Mouse (Mus musculus) intestine, embryonic 15.5 days (tissue): ENCODE measurements around the gene Svopl. TPM values are rescaled to one million over a fixed set of nuclear protein-coding genes. Genes with fewer than 3 reads are reported as not detected.
A peak's percentile ranks its signal among the peaks of the same experiment; 100 is the strongest.

Source experiments
- ATAC-seq: fragments of 200-750 bp; cut with Nextera tagmentation; 2 replicates; pipeline ENCODE4 v1.8.0; 2017; ENCODE audit warnings: moderate TSS enrichment, moderate library complexity
- H3K27ac ChIP-seq: fragments of 300-500 bp; sonication (generic); 2 replicates; pipeline ENCODE4 v1.5.1; 2015; ENCODE audit warnings: mild to moderate bottlenecking, inconsistent platforms
- H3K27me3 ChIP-seq: fragments of 300-500 bp; sonication (generic); replicated peaks from 2 replicates; pipeline ENCODE4 v1.6.1; 2015; ENCODE audit warnings: inconsistent platforms
- H3K36me3 ChIP-seq: fragments of 300-500 bp; sonication (generic); 2 replicates; pipeline ENCODE4 v1.6.1; 2015; ENCODE audit warnings: inconsistent platforms
- H3K4me1 ChIP-seq: fragments of 300-500 bp; sonication (generic); replicated peaks from 2 replicates; pipeline ENCODE4 v1.6.1; 2015; ENCODE audit warnings: inconsistent platforms
- H3K4me2 ChIP-seq: fragments of 300-500 bp; sonication (generic); replicated peaks from 2 replicates; pipeline ENCODE4 v1.6.1; 2015; ENCODE audit warnings: mild to moderate bottlenecking, inconsistent platforms
- H3K4me3 ChIP-seq: fragments of 300-500 bp; sonication (generic); replicated peaks from 2 replicates; pipeline ENCODE4 v1.5.1; 2015; ENCODE audit warnings: inconsistent platforms
- H3K9ac ChIP-seq: fragments of 300-500 bp; sonication (generic); 2 replicates; pipeline ENCODE4 v1.6.1; 2015; ENCODE audit warnings: inconsistent platforms
- H3K9me3 ChIP-seq: fragments of 300-500 bp; sonication (generic); 2 replicates; pipeline ENCODE4 v1.6.1; 2016; ENCODE audit warnings: inconsistent platforms
- WGBS: fragments of 180-500 bp; shearing (Covaris S2); methylation state at CpG from one replicate; pipeline ENCODE4 v1.1.7; 2015; 5-methylcytosine and 5-hydroxymethylcytosine counted together
- polyA plus RNA-seq: library from polyadenylated mRNA; unstranded; fragments of >200 nt; fragmentation: Nextera tagmentation; extraction: Ambion mirVana; gene quantifications from 2 replicates; pipeline ENCODE4 v1.2.1, GENCODE M21; 2015

Svopl gene
- polyA plus RNA-seq, 1 experiment from 2014 or later, result 0.30 TPM

- H3K9ac ChIP-seq, result no peak overlapping the region
- no peak overlapping the region for H3K27ac ChIP-seq
- WGBS, result 82% methylated on average over 3 of the region's 3 CpGs
- H3K4me1 ChIP-seq, result no peaks in the 10 kb centered on the region
- no peaks in the 10 kb centered on the region for H3K36me3 ChIP-seq
- H3K4me3 ChIP-seq, result no peak overlapping the region
- no peak for ATAC-seq
- no peaks in the 10 kb centered on the region for H3K9me3 ChIP-seq
- no peak overlapping the region for H3K4me2 ChIP-seq
- no peaks in the 10 kb centered on the region for H3K27me3 ChIP-seq
These were observed 18.3 kb upstream of the Svopl start for GRCm38 (mm10) chr6:38065122-38065500.

- Histone ChIP-seq H3K4me3 (no peak overlapping the region), H3K9me3 (no peaks in the 10 kb centered on the region), H3K4me2 (no peak overlapping the region), H3K9ac (no peak overlapping the region), H3K27ac (no peak overlapping the region), H3K4me1 (no peaks in the 10 kb centered on the region), H3K27me3 (no peaks in the 10 kb centered on the region), H3K36me3 (no peaks in the 10 kb centered on the region)
- no peak for ATAC-seq
- 81% methylated on average over 2 of the region's 2 CpGs for WGBS
These were observed 17.8 kb upstream of the Svopl start for GRCm38 (mm10) chr6:38064621-38065020.

- Histone ChIP-seq H3K27me3 (no peaks in the 10 kb centered on the region), H3K9me3 (no peaks in the 10 kb centered on the region), H3K36me3 (no peaks in the 10 kb centered on the region), H3K27ac (no peak overlapping the region), H3K9ac (no peak overlapping the region), H3K4me2 (no peak overlapping the region), H3K4me3 (no peak overlapping the region), H3K4me1 (no peaks in the 10 kb centered on the region)
- 61% methylated on average over 5 of the region's 5 CpGs for WGBS
- no peak for ATAC-seq
These were observed 12.0 kb upstream of the Svopl start for GRCm38 (mm10) chr6:38058805-38059204.

- Histone ChIP-seq H3K36me3 (no peaks in the 10 kb centered on the region), H3K27me3 (no peaks in the 10 kb centered on the region), H3K9ac (no peak overlapping the region), H3K4me1 (no peaks in the 10 kb centered on the region), H3K4me2 (no peak overlapping the region), H3K4me3 (no peak overlapping the region), H3K27ac (no peak overlapping the region), H3K9me3 (no peaks in the 10 kb centered on the region)
- 79% methylated on average over 15 of the region's 15 CpGs for WGBS
- ATAC-seq, result no peak
These were observed 8.9 kb upstream of the Svopl start for GRCm38 (mm10) chr6:38055471-38056330.

- H3K4me3 ChIP-seq, result no peak overlapping the region
- no peak for ATAC-seq
- no peaks in the 10 kb centered on the region for H3K36me3 ChIP-seq
- no peak overlapping the region for H3K9ac ChIP-seq
- no peaks in the 10 kb centered on the region for H3K4me1 ChIP-seq
- WGBS, result 88% methylated on average over 6 of the region's 6 CpGs
- no peaks in the 10 kb centered on the region for H3K9me3 ChIP-seq
- H3K27ac ChIP-seq, result no peak overlapping the region
- no peak overlapping the region for H3K4me2 ChIP-seq
- no peaks in the 10 kb centered on the region for H3K27me3 ChIP-seq
These were observed 2.8 kb upstream of the Svopl start for GRCm38 (mm10) chr6:38049601-38050000.

- H3K9ac ChIP-seq, result no peak overlapping the region
- no peaks in the 10 kb centered on the region for H3K4me1 ChIP-seq
- no peaks in the 10 kb centered on the region for H3K27me3 ChIP-seq
- H3K27ac ChIP-seq, result no peak overlapping the region
- no peak overlapping the region for H3K4me2 ChIP-seq
- 45% methylated on average over 6 of the region's 6 CpGs for WGBS
- no peaks in the 10 kb centered on the region for H3K9me3 ChIP-seq
- no peak for ATAC-seq
- H3K36me3 ChIP-seq, result no peaks in the 10 kb centered on the region
- no peak overlapping the region for H3K4me3 ChIP-seq
These were observed 2.2 kb upstream of the Svopl start for GRCm38 (mm10) chr6:38048800-38049561.

- Histone ChIP-seq H3K36me3 (no peaks in the 10 kb centered on the region), H3K9me3 (no peaks in the 10 kb centered on the region), H3K4me2 (no peak overlapping the region), H3K9ac (no peak overlapping the region), H3K4me3 (no peak overlapping the region), H3K27ac (no peak overlapping the region), H3K4me1 (no peaks in the 10 kb centered on the region), H3K27me3 (no peaks in the 10 kb centered on the region)
- 86% methylated on average over 4 of the region's 4 CpGs for WGBS
- ATAC-seq, result no peak
These were observed 1.2 kb upstream of the Svopl start for GRCm38 (mm10) chr6:38048003-38048402.

GRCm38 (mm10) chr6:38032801-38033566 is 13.8 kb downstream of the Svopl start:
- Histone ChIP-seq H3K9ac (no peak overlapping the region), H3K4me1 (peaks cover 4% of the 10 kb centered on the region; the same call in 1 of the 2 replicates), H3K27me3 (no peaks in the 10 kb centered on the region), H3K4me2 (no peak overlapping the region), H3K27ac (peak overlapping the region; percentile 17; the same call in 1 of the 2 replicates), H3K36me3 (no peaks in the 10 kb centered on the region), H3K4me3 (no peak overlapping the region), H3K9me3 (no peaks in the 10 kb centered on the region)
- WGBS, result 69% methylated on average over 5 of the region's 5 CpGs
- ATAC-seq, result no peak

GRCm38 (mm10) chr6:38031924-38032540 is 14.8 kb downstream of the Svopl start:
- H3K27me3 ChIP-seq, result no peaks in the 10 kb centered on the region
- H3K9me3 ChIP-seq, result no peaks in the 10 kb centered on the region
- H3K4me3 ChIP-seq, result no peak overlapping the region
- ATAC-seq, result no peak
- H3K27ac ChIP-seq, result 0 out of 2 replicates have a peak overlapping the region, but pooled peaks have one; percentile 32
- H3K4me1 ChIP-seq, result peaks cover 4% of the 10 kb centered on the region; the same call in 1 of the 2 replicates
- no peak overlapping the region for H3K9ac ChIP-seq
- H3K4me2 ChIP-seq, result no peak overlapping the region
- WGBS, result 39% methylated on average over 7 of the region's 7 CpGs
- H3K36me3 ChIP-seq, result no peaks in the 10 kb centered on the region

- Histone ChIP-seq H3K27ac (no peak overlapping the region), H3K27me3 (no peaks in the 10 kb centered on the region), H3K4me1 (peaks cover 4% of the 10 kb centered on the region; the same call in 1 of the 2 replicates), H3K4me2 (no peak overlapping the region), H3K9me3 (no peaks in the 10 kb centered on the region), H3K36me3 (no peaks in the 10 kb centered on the region), H3K4me3 (no peak overlapping the region), H3K9ac (no peak overlapping the region)
- ATAC-seq, result no peak
- 49% methylated on average over 2 of the region's 2 CpGs for WGBS
These were observed 18.6 kb downstream of the Svopl start for GRCm38 (mm10) chr6:38028205-38028604.

GRCm38 (mm10) chr6:38027771-38028170 is 19.0 kb downstream of the Svopl start:
- ATAC-seq, result no peak
- H3K9ac ChIP-seq, result no peak overlapping the region
- H3K27ac ChIP-seq, result no peak overlapping the region
- H3K4me3 ChIP-seq, result no peak overlapping the region
- H3K36me3 ChIP-seq, result no peaks in the 10 kb centered on the region
- 42% methylated on average over 1 of the region's 1 CpGs for WGBS
- peaks cover 4% of the 10 kb centered on the region; the same call in 1 of the 2 replicates for H3K4me1 ChIP-seq
- H3K27me3 ChIP-seq, result no peaks in the 10 kb centered on the region
- no peaks in the 10 kb centered on the region for H3K9me3 ChIP-seq
- H3K4me2 ChIP-seq, result no peak overlapping the region

GRCm38 (mm10) chr6:38023284-38023683 is 23.5 kb downstream of the Svopl start:
- 23% methylated on average over 7 of the region's 7 CpGs for WGBS
- Histone ChIP-seq H3K4me3 (no peak overlapping the region), H3K9me3 (no peaks in the 10 kb centered on the region), H3K27me3 (no peaks in the 10 kb centered on the region), H3K4me1 (no peaks in the 10 kb centered on the region), H3K9ac (no peak overlapping the region), H3K27ac (no peak overlapping the region), H3K4me2 (no peak overlapping the region), H3K36me3 (no peaks in the 10 kb centered on the region)
- 0 out of 2 replicates have a peak, but pooled peaks have one; percentile 45 for ATAC-seq
